Mouse (Mus musculus) cerebellum, postnatal 25 days (tissue): ENCODE data around the gene Gm3099.
"Not testable (repeated sequence)": the region's sequence is repeated elsewhere in the genome, so short reads cannot be mapped to it uniquely, and the experiment has no call there.

Source experiments
- DNase-seq, 2 experiments: peaks; one replicate each; pipeline ENCODE4 v3.0.0; 2021; ENCODE audit warnings: mixed read lengths in 2 of 2

The Gm3099 gene

GRCm38 (mm10) chr14:3998094-3998493, at the start of gene Gm3099:
Gene Gm3099, plus strand, starts transcription at chr14:3998394.
- DNase-seq = not testable (repeated sequence)

GRCm38 (mm10) chr14:3963247-3963646, 34.9 kb upstream of the Gm3099 start, which contains the start of gene Gm3095:
Gene Gm3095, plus strand, starts transcription at chr14:3963547.
- not testable (repeated sequence) for DNase-seq

- DNase-seq = not testable (repeated sequence)
Measured at GRCm38 (mm10) chr14:4023641-4024040, 25.4 kb downstream of the Gm3099 start, which contains the start of gene Gm5796. Gene Gm5796, plus strand, starts transcription at chr14:4023941.
